Mouse (Mus musculus) liver, postnatal 0 days (tissue): Measurements from ENCODE around the gene Dst. TPM values are rescaled to one million over a fixed set of nuclear protein-coding genes. Genes with fewer than 3 reads are reported as not detected.

ENCODE experiments used
- ATAC-seq: fragments of 200-750 bp; cut with Nextera tagmentation; 2 replicates; pipeline ENCODE4 v1.8.0; 2017; ENCODE audit warnings: mild to moderate bottlenecking, moderate library complexity
- DNase-seq: peaks from one replicate; pipeline ENCODE4 v3.0.0-alpha.2; 2016
- H3K27ac ChIP-seq: fragments of 300-500 bp; sonication (generic); 2 replicates; pipeline ENCODE4 v1.5.1; 2014; ENCODE audit warnings: antibody characterized with exemption, moderate library complexity, mild to moderate bottlenecking, low read depth
- H3K27me3 ChIP-seq: fragments of 300-500 bp; sonication (generic); 2 replicates; pipeline ENCODE4 v1.6.1; 2014; ENCODE audit warnings: low read length, control low read depth, mixed read lengths; ENCODE audit not compliant: insufficient read depth
- H3K36me3 ChIP-seq: fragments of 300-500 bp; sonication (generic); replicated peaks from 2 replicates; pipeline ENCODE4 v1.6.1; 2014; ENCODE audit warnings: mild to moderate bottlenecking, control low read depth, low read length, moderate library complexity, mixed read lengths; ENCODE audit not compliant: insufficient read depth
- H3K4me1 ChIP-seq: fragments of 300-500 bp; sonication (generic); 2 replicates; pipeline ENCODE4 v1.6.1; 2014; ENCODE audit warnings: antibody characterized with exemption, mild to moderate bottlenecking, control low read depth; ENCODE audit not compliant: insufficient read depth
- H3K4me2 ChIP-seq: fragments of 300-500 bp; sonication (generic); 2 replicates; pipeline ENCODE4 v1.6.1; 2014; ENCODE audit warnings: low read depth, mild to moderate bottlenecking, low read length, moderate library complexity, mixed read lengths
- H3K4me3 ChIP-seq: fragments of 300-500 bp; sonication (generic); 2 replicates; pipeline ENCODE4 v1.5.1; 2014; ENCODE audit warnings: low read depth, low read length
- H3K9ac ChIP-seq: fragments of 300-500 bp; sonication (generic); replicated peaks from 2 replicates; pipeline ENCODE4 v1.6.1; 2014; ENCODE audit warnings: mild to moderate bottlenecking, moderate library complexity
- H3K9me3 ChIP-seq: fragments of 300-500 bp; sonication (generic); 2 replicates; pipeline ENCODE4 v1.6.1; 2016; ENCODE audit warnings: mild to moderate bottlenecking, control low read depth, low read length, mixed read lengths
- CTCF ChIP-seq: sonication (generic); IDR thresholded peaks from 2 replicates; pipeline ENCODE4 v1.5.1; 2016; ENCODE audit warnings: antibody characterized with exemption, low read depth
- EP300 ChIP-seq: IDR thresholded peaks from 2 replicates; pipeline ENCODE4 v1.6.1; 2016; ENCODE audit warnings: antibody characterized with exemption, low read depth, mild to moderate bottlenecking
- WGBS: fragments of 180-500 bp; shearing (Covaris S2); extraction: QIAGEN DNeasy Blood & Tissue Kit; methylation state at CpG from one replicate; pipeline ENCODE4 v1.1.7; 2014; ENCODE audit not compliant: insufficient replicate concordance; 5-methylcytosine and 5-hydroxymethylcytosine counted together
- polyA plus RNA-seq: library from polyadenylated mRNA; unstranded; fragments of >200 nt; fragmentation: Nextera tagmentation; extraction: Ambion mirVana; gene quantifications from 2 replicates; pipeline ENCODE4 v1.2.1, GENCODE M21; 2015

The Dst gene
- polyA plus RNA-seq, 1 experiment from 2014 or later = 6.4 TPM

- Histone ChIP-seq H3K36me3 (no peaks in the 10 kb centered on the region), H3K4me2 (no peak overlapping the region), H3K4me1 (no peaks in the 10 kb centered on the region), H3K27me3 (no peaks in the 10 kb centered on the region), H3K27ac (no peak overlapping the region), H3K9ac (no peak overlapping the region), H3K9me3 (no peaks in the 10 kb centered on the region), H3K4me3 (no peak overlapping the region)
- TF ChIP-seq CTCF = peak; percentile 70
- TF ChIP-seq EP300 = no peak
- ATAC-seq = peak; percentile 49
- 23% methylated on average over 5 of the region's 5 CpGs for WGBS
- peak; percentile 41 for DNase-seq
These were observed 56.6 kb downstream of the Dst start for GRCm38 (mm10) chr1:33964643-33965042.

- Histone ChIP-seq H3K27ac (no peak overlapping the region), H3K9ac (no peak overlapping the region), H3K9me3 (no peaks in the 10 kb centered on the region), H3K36me3 (no peaks in the 10 kb centered on the region), H3K4me2 (no peak overlapping the region), H3K27me3 (no peaks in the 10 kb centered on the region), H3K4me1 (no peaks in the 10 kb centered on the region), H3K4me3 (no peak overlapping the region)
- ATAC-seq (no peak), DNase-seq (no peak)
- WGBS = 78% methylated on average over 4 of the region's 4 CpGs
- TF ChIP-seq EP300 (no peak), CTCF (no peak)
These were observed 57.8 kb downstream of the Dst start for GRCm38 (mm10) chr1:33965824-33966223.

- Histone ChIP-seq H3K9ac (no peak overlapping the region), H3K36me3 (no peaks in the 10 kb centered on the region), H3K27me3 (no peaks in the 10 kb centered on the region), H3K9me3 (no peaks in the 10 kb centered on the region), H3K27ac (no peak overlapping the region), H3K4me3 (no peak overlapping the region), H3K4me2 (no peak overlapping the region), H3K4me1 (no peaks in the 10 kb centered on the region)
- TF ChIP-seq CTCF = peak; percentile 74
- TF ChIP-seq EP300 = no peak
- 26% methylated on average over 6 of the region's 6 CpGs for WGBS
- ATAC-seq (no peak), DNase-seq (no peak)
These were observed 58.3 kb downstream of the Dst start for GRCm38 (mm10) chr1:33966328-33966727.

GRCm38 (mm10) chr1:33967206-33967605 is 59.2 kb downstream of the Dst start:
- Histone ChIP-seq H3K36me3 (no peaks in the 10 kb centered on the region), H3K4me3 (no peak overlapping the region), H3K27me3 (no peaks in the 10 kb centered on the region), H3K9ac (no peak overlapping the region), H3K9me3 (no peaks in the 10 kb centered on the region), H3K27ac (no peak overlapping the region), H3K4me2 (no peak overlapping the region), H3K4me1 (no peaks in the 10 kb centered on the region)
- DNase-seq = no peak
- no peak for TF ChIP-seq EP300
- no peak for TF ChIP-seq CTCF
- WGBS = 84% methylated on average over 4 of the region's 4 CpGs
- ATAC-seq = no peak

- no peak for ATAC-seq
- no peak overlapping the region for H3K4me3 ChIP-seq
- H3K27ac ChIP-seq = no peak overlapping the region
- no peaks in the 10 kb centered on the region for H3K9me3 ChIP-seq
- H3K36me3 ChIP-seq = no peaks in the 10 kb centered on the region
- WGBS = 58% methylated on average over 2 of the region's 2 CpGs
- H3K4me1 ChIP-seq = no peaks in the 10 kb centered on the region
- peak; percentile 7 for DNase-seq
- no peak overlapping the region for H3K4me2 ChIP-seq
- TF ChIP-seq EP300 (no peak), CTCF (no peak)
- no peaks in the 10 kb centered on the region for H3K27me3 ChIP-seq
- no peak overlapping the region for H3K9ac ChIP-seq
These were observed 61.9 kb downstream of the Dst start for GRCm38 (mm10) chr1:33969910-33970309.

- no peak overlapping the region for H3K9ac ChIP-seq
- H3K27ac ChIP-seq = no peak overlapping the region
- DNase-seq (no peak), ATAC-seq (no peak)
- no peaks in the 10 kb centered on the region for H3K36me3 ChIP-seq
- TF ChIP-seq EP300 = no peak
- TF ChIP-seq CTCF = no peak
- no peak overlapping the region for H3K4me2 ChIP-seq
- no peaks in the 10 kb centered on the region for H3K9me3 ChIP-seq
- H3K4me1 ChIP-seq = no peaks in the 10 kb centered on the region
- 79% methylated on average over 11 of the region's 11 CpGs for WGBS
- H3K27me3 ChIP-seq = no peaks in the 10 kb centered on the region
- H3K4me3 ChIP-seq = no peak overlapping the region
These were observed 66.4 kb downstream of the Dst start for GRCm38 (mm10) chr1:33974401-33974800.

GRCm38 (mm10) chr1:33975333-33975732 is 67.3 kb downstream of the Dst start:
- no peaks in the 10 kb centered on the region for H3K27me3 ChIP-seq
- H3K4me3 ChIP-seq = no peak overlapping the region
- TF ChIP-seq CTCF (no peak), EP300 (no peak)
- no peaks in the 10 kb centered on the region for H3K9me3 ChIP-seq
- ATAC-seq (no peak), DNase-seq (no peak)
- H3K36me3 ChIP-seq = no peaks in the 10 kb centered on the region
- H3K9ac ChIP-seq = no peak overlapping the region
- 64% methylated on average over 4 of the region's 4 CpGs for WGBS
- H3K27ac ChIP-seq = no peak overlapping the region
- no peak overlapping the region for H3K4me2 ChIP-seq
- no peaks in the 10 kb centered on the region for H3K4me1 ChIP-seq
